Mouse (Mus musculus): ENCODE measurements at regions not wholly inside any gene's neighbourhood (a gene's known extent, or its start where the extent isn't known, plus 50 kb on each side); places are given as distances from the start of the nearest gene placed in this dataset.

- TF ChIP-seq POLR2A (IDR thresholded peaks at IDR 0.05; ENCODE audit: control insufficient read depth, low read depth, low read length): no peak
- no peak for TF ChIP-seq CTCF (IDR thresholded peaks at IDR 0.05; ENCODE audit: control insufficient read depth, insufficient read depth, insufficient replicate concordance, low read depth, low read length)
Observed at GRCm38 (mm10) chr13:52116241-52116640, 269.8 kb downstream of the Gadd45g start.
